Mouse (Mus musculus) embryonic facial prominence, embryonic 12.5 days (tissue): ENCODE measurements at regions not wholly inside any gene's neighbourhood (a gene's known extent, or its start where the extent isn't known, plus 50 kb on each side); places are given as distances from the start of the nearest gene placed in this dataset.

ENCODE experiments used
- ATAC-seq: fragments of 200-750 bp; cut with Nextera tagmentation; 2 replicates; pipeline ENCODE4 v1.8.0; 2017; ENCODE audit not compliant: insufficient number of reproducible peaks, insufficient read depth, low FRiP score, low TSS enrichment
- H3K27ac ChIP-seq: fragments of 300-500 bp; sonication (generic); 2 replicates; pipeline ENCODE4 v1.5.1; 2016; ENCODE audit warnings: mild to moderate bottlenecking
- H3K27me3 ChIP-seq: fragments of 300-500 bp; sonication (generic); 2 replicates; pipeline ENCODE4 v1.6.1; 2016; ENCODE audit warnings: mild to moderate bottlenecking, moderate library complexity
- H3K36me3 ChIP-seq: fragments of 300-500 bp; sonication (generic); 2 replicates; pipeline ENCODE4 v1.6.1; 2016; ENCODE audit warnings: mild to moderate bottlenecking
- H3K4me1 ChIP-seq: fragments of 300-500 bp; sonication (generic); 2 replicates; pipeline ENCODE4 v1.6.1; 2016
- H3K4me2 ChIP-seq: fragments of 300-500 bp; sonication (generic); replicated peaks from 2 replicates; pipeline ENCODE4 v1.6.1; 2016; ENCODE audit warnings: mild to moderate bottlenecking, moderate library complexity
- H3K4me3 ChIP-seq: fragments of 300-500 bp; sonication (generic); 2 replicates; pipeline ENCODE4 v1.5.1; 2016; ENCODE audit warnings: mild to moderate bottlenecking
- H3K9ac ChIP-seq: fragments of 300-500 bp; sonication (generic); 2 replicates; pipeline ENCODE4 v1.6.1; 2016; ENCODE audit warnings: mild to moderate bottlenecking, moderate library complexity
- H3K9me3 ChIP-seq: fragments of 300-500 bp; sonication (generic); 2 replicates; pipeline ENCODE4 v1.6.1; 2016; ENCODE audit warnings: mild to moderate bottlenecking, moderate library complexity
- WGBS: fragments of 180-500 bp; shearing (Covaris S2); methylation state at CpG from one replicate; pipeline ENCODE4 v1.1.7; 2016; 5-methylcytosine and 5-hydroxymethylcytosine counted together

DNA sequence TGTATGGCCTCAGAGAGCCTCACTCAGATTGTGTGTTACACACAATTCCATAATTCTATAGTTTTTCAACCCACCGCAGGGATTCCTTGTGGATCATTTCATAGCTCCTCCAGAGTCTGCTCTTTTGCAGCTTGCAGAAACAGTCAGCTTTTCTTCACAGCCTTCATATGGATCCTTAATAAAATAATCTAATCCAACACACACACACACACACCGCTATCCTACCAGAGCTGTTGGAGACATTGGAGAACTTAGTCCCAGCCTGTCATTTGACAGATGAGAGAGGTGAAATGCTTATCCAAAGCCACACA is 71.2 kb upstream of the Foxo1 start:
- 0 out of 2 replicates have a peak overlapping the region, but pooled peaks have one; percentile 0 for H3K27ac ChIP-seq
- 68% methylated on average over 2 of the region's 2 CpGs for WGBS
- H3K27me3 ChIP-seq = no peaks in the 10 kb centered on the region
- no peaks in the 10 kb centered on the region for H3K9me3 ChIP-seq
- peak overlapping the region; percentile 24; the same call in 1 of the 2 replicates for H3K9ac ChIP-seq
- peaks cover 21% of the 10 kb centered on the region; the same call in 1 of the 2 replicates for H3K4me1 ChIP-seq
- peak overlapping the region; percentile 32; the same call in 1 of the 2 replicates for H3K4me3 ChIP-seq
- no peaks in the 10 kb centered on the region for H3K36me3 ChIP-seq
- no peak for ATAC-seq
- peak overlapping the region; percentile 57; the same call in 1 of the 2 replicates for H3K4me2 ChIP-seq

DNA sequence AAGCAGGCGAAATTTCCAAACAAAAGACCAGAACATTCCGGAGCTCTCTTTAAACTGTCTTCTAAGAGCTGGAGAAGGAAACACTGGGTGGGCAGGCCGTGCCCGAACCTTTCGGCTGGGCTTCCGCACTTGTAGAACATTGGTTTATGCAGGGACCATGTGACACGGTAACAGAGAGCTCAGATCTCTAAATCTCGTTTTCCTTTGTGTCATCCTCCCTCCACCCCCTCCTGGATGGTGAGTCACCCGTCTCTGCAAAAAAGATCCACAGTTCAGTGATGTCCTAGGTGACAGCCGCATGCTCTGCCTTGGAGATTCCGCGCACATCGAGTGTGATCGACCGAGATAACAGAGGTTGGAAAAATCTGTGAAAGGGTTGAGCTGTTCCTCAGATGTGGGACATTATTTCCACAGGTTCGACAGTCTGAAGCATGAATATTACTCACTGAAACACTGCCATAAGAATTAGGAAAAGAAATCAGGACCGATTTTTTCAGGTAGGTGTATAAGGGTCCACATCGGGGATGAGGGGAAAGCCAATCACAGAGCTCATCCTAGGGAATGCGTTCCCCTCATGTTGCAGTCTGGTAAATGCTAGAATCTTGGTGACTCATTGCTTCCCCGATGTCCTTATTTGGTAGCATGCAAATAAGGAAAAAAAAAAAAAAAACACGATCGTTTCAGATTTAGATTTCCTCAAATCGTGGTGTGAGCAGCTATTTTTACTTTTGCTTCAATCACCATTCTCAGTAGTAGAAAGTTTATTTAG is 70.0 kb upstream of the Foxo1 start:
- Histone ChIP-seq H3K4me2 (no peak overlapping the region), H3K27ac (no peak overlapping the region), H3K9me3 (no peaks in the 10 kb centered on the region)

DNA sequence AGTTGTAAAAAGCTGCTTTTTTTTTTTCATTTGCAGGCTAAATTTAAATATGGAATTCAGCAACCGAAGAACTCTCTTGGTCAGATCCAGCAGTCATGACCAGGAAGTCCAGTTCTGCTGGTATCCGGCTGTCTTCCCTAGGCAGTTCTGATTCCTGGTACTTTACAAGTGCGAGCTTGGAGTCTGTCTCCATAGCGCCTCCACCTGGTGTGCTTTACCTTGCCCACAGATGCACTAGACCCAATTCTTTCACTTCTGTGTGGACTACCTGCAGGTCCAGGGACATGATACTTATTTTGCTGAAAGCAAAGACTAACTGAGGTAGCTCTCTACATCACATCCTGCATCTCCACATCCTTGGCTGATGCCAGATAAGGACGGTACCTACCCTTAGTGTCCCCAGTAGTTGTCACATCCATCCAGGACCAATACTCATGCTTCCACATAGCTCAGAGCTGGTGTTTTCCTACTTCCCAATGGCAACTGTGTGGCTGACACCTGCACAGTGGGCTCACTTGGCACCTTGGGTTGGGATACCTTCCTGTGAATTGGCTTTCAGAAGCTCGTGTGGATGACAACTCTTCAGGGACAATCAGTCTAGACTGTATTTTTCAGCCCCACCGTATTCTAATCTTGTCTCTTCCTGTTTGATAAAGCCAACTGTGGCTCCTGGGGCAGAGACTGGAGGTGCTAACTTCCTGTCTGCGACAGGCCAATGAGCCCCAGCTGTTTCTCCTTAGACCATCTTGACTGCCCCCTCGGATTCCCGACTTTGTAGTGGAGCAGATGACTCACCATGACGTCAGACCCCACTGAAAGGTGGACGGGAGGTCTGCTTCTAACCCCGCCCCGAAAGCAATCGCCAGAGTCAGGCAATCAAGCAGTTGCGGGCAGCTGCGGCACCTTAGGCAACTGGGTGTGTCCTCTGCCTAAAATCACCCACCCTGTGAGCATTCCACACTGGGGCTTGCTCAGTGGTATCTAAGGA is 69.1 kb upstream of the Foxo1 start:
- Histone ChIP-seq H3K4me1 (peaks cover 15% of the 10 kb centered on the region; the same call in 1 of the 2 replicates), H3K4me2 (no peak overlapping the region), H3K4me3 (no peak overlapping the region), H3K36me3 (no peaks in the 10 kb centered on the region), H3K27me3 (no peaks in the 10 kb centered on the region), H3K9ac (no peak overlapping the region), H3K9me3 (no peaks in the 10 kb centered on the region), H3K27ac (no peak overlapping the region)
- ATAC-seq = no peak
- 55% methylated on average over 17 of the region's 17 CpGs for WGBS

More for the DNA sequence above, 70.0 kb upstream of the Foxo1 start:
- no peaks in the 10 kb centered on the region for H3K36me3 ChIP-seq
- H3K9ac ChIP-seq = no peak overlapping the region
- WGBS = 77% methylated on average over 23 of the region's 23 CpGs
- no peaks in the 10 kb centered on the region for H3K27me3 ChIP-seq
- no peak overlapping the region for H3K4me3 ChIP-seq
- ATAC-seq = no peak
- H3K4me1 ChIP-seq = peaks cover 20% of the 10 kb centered on the region; the same call in 1 of the 2 replicates

DNA sequence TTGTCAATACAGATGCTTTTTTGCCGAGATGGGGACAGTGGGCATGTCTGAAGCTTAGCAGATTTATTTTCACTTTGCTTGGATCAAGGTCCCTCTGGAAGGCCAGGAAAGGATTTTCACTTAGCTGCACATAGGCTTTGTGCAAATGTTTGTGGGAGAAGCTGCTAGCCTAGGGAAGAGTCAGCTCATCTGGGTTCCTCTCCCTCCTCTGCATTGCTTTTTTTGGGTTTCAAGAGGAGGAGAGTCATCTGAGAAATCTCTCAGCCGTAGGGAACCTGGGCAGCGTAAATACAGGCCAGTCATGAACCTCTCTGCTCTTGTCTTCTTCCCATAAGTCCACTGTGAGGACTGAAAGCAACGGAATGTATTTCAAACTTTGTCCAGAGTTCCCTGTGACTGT is 68.0 kb upstream of the Foxo1 start:
- ATAC-seq = no peak
- peaks cover 15% of the 10 kb centered on the region; the same call in 1 of the 2 replicates for H3K4me1 ChIP-seq
- 78% methylated on average over 4 of the region's 4 CpGs for WGBS
- H3K36me3 ChIP-seq = no peaks in the 10 kb centered on the region
- H3K9me3 ChIP-seq = no peaks in the 10 kb centered on the region
- no peaks in the 10 kb centered on the region for H3K27me3 ChIP-seq
- H3K4me3 ChIP-seq = no peak overlapping the region
- H3K4me2 ChIP-seq = no peak overlapping the region
- no peak overlapping the region for H3K27ac ChIP-seq
- H3K9ac ChIP-seq = no peak overlapping the region

DNA sequence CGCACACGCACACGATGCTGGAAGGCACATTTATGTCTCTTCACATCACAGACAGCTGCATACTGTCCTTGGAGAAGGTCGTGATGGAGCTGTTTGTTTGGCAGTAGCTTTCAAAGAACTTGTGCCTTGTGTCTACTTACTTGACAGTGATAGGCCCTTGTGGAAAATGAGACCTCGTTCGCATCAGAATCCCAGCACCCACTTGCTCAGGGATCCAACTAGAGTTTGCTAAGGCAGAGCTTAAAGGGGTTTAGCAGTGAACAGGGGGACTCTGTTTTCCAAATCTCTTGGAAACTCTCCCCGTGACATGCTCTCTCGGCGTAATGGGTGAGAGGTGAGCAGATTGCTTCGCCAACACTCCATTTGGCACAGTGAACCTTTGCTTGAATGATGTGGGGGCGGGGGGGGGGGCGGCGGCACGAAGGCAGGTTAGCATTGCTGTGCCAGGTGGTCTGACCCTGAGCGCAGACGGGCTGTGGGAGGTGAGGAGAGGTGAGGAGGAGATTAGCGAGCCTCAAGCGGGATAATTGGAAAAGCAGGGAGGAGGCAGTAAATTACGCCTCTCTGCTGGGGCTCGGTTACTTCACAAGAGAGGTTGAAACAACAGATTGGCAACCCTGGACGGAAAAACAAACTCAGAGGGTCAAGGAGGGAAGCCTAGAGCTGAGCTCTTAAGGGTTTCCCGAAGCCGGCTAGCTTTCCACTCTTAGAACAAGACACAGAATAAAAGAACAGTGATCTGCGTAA is 57.4 kb upstream of the Foxo1 start:
- WGBS = 17% methylated on average over 24 of the region's 24 CpGs
- H3K4me2 ChIP-seq = peak overlapping the region; percentile 54
- H3K4me3 ChIP-seq = peak overlapping the region; percentile 22; the same call in 1 of the 2 replicates
- peaks cover 10% of the 10 kb centered on the region for H3K4me1 ChIP-seq
- H3K36me3 ChIP-seq = no peaks in the 10 kb centered on the region
- no peak for ATAC-seq
- H3K27ac ChIP-seq = no peak overlapping the region
- no peaks in the 10 kb centered on the region; the same call in 1 of the 2 replicates for H3K9me3 ChIP-seq
- 0 out of 2 replicates have a peak, but pooled peaks cover 3% of the 10 kb centered on the region for H3K27me3 ChIP-seq
- H3K9ac ChIP-seq = 0 out of 2 replicates have a peak overlapping the region, but pooled peaks have one; percentile 15

DNA sequence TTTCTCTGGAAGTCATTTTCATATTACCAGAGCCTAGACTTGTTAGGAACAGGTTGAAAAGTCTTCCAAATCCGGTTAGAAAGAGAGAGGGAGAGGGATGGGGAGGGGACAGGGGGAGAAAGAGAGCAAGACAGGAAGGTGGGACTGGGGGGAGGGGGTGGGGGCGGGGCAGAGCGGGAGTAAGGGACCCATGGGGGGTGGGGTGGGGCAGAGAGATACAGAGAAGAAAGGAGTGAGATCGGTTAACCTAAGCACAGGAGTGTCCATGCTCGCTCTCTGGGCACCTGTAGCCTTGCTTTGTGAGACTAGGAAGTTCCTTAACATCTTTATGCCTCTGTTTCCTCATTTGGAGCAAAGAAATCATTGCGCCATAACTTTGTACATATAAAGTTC is 56.8 kb upstream of the Foxo1 start:
- WGBS = 23% methylated on average over 5 of the region's 6 CpGs
- Histone ChIP-seq H3K4me2 (peak overlapping the region; percentile 54), H3K36me3 (no peaks in the 10 kb centered on the region), H3K27ac (no peak overlapping the region), H3K9me3 (no peaks in the 10 kb centered on the region; the same call in 1 of the 2 replicates), H3K4me3 (peak overlapping the region; percentile 22; the same call in 1 of the 2 replicates), H3K27me3 (0 out of 2 replicates have a peak, but pooled peaks cover 3% of the 10 kb centered on the region), H3K9ac (no peak overlapping the region), H3K4me1 (peaks cover 10% of the 10 kb centered on the region)
- ATAC-seq = no peak

DNA sequence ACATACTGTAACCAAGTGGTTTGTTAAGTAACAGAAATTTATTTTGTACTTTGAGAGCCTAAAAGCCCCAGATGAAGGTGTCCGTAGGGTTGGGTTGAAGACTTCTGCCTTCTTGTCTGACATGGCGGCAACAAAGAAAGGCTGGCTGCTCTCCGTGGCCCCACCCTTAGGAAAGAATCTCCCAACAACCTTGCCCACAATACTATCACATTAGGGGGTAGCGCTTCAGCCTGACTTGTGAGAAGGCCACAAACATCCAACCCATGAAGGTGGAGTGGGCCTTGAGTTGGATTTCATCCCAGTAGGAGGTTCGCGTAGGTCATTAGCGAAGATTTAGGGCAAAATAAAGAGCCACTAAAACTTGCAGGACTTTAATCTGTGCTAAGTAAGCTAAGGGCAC is 54.0 kb upstream of the Foxo1 start:
- no peak for ATAC-seq

DNA sequence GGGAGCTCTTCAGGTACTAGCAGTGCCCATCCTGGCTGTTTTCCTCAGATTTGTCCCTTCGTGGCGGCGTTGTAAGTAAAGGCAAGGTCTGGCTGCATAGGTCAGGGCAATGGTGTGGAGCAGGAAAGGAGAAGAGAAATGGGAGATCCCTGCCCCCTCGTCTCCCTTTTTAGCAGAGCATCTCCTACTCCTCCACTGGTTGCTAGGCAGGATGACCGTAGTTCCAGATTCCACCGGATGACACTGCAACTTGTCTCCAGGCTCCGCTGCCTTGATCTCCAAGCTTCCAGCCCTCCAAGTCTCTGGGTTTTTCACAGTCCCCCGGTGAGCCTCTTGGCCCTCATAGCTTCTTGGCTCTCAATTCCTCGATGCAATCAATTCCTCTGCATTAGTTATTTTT is 53.1 kb upstream of the Foxo1 start:
- H3K9me3 ChIP-seq = no peaks in the 10 kb centered on the region
- no peak overlapping the region for H3K9ac ChIP-seq
- no peaks in the 10 kb centered on the region for H3K27me3 ChIP-seq
- peaks cover 10% of the 10 kb centered on the region for H3K4me1 ChIP-seq
- H3K27ac ChIP-seq = no peak overlapping the region
- ATAC-seq = no peak
- H3K36me3 ChIP-seq = no peaks in the 10 kb centered on the region
- WGBS = 90% methylated on average over 9 of the region's 9 CpGs
- no peak overlapping the region for H3K4me3 ChIP-seq
- H3K4me2 ChIP-seq = no peak overlapping the region

More for the DNA sequence above, 54.0 kb upstream of the Foxo1 start:
- H3K4me2 ChIP-seq = no peak overlapping the region
- no peak overlapping the region for H3K4me3 ChIP-seq
- H3K9ac ChIP-seq = no peak overlapping the region
- H3K27me3 ChIP-seq = 0 out of 2 replicates have a peak, but pooled peaks cover 3% of the 10 kb centered on the region
- 94% methylated on average over 7 of the region's 7 CpGs for WGBS
- H3K4me1 ChIP-seq = peaks cover 10% of the 10 kb centered on the region
- H3K36me3 ChIP-seq = no peaks in the 10 kb centered on the region
- H3K27ac ChIP-seq = no peak overlapping the region
- H3K9me3 ChIP-seq = no peaks in the 10 kb centered on the region
